Mouse (Mus musculus): ENCODE measurements around the gene Lrrc7. TPM values are rescaled to one million over a fixed set of nuclear protein-coding genes. Genes with fewer than 3 reads are reported as not detected.

Gene Lrrc7
- polyA plus RNA-seq (2021; fragmentation: Nextera tagmentation) = 23.1 and 31.0 TPM in 2 replicates
- long read RNA-seq, experiment 1, full-length matches to known transcripts = 2 of 37 reads
- long read RNA-seq, experiment 1, partial matches to known transcripts = 12 of 37 reads
- long read RNA-seq, experiment 1, other reads (novel, unspliced or antisense) = 23 of 37 reads
- long read RNA-seq, experiment 2, full-length matches to known transcripts = 8 of 73 reads
- long read RNA-seq, experiment 2, partial matches to known transcripts = 26 of 73 reads
- long read RNA-seq, experiment 2, other reads (novel, unspliced or antisense) = 39 of 73 reads

DNA sequence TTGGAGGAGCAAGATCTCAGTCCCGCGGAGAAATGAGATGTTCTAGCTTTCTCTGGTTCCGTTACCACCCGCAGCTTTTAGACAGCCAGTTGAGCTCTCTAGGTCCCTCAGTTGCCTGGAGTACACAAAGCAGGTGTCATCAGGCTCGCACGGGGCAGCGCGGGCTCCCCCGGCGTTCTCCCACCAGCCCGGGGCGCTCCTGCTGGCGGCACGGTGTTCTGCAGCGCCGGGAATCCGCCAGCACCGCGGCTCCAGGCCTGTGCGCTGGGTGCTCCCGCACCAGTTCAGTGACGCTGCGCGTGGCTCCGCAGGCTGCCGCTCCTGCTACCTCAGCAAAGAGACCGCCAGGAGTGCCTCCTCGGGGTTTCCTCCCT lies at the start of gene Lrrc7:
TSS of gene Lrrc7 (minus strand) at position 235 of the 374 bp plus-strand sequence.

DNA sequence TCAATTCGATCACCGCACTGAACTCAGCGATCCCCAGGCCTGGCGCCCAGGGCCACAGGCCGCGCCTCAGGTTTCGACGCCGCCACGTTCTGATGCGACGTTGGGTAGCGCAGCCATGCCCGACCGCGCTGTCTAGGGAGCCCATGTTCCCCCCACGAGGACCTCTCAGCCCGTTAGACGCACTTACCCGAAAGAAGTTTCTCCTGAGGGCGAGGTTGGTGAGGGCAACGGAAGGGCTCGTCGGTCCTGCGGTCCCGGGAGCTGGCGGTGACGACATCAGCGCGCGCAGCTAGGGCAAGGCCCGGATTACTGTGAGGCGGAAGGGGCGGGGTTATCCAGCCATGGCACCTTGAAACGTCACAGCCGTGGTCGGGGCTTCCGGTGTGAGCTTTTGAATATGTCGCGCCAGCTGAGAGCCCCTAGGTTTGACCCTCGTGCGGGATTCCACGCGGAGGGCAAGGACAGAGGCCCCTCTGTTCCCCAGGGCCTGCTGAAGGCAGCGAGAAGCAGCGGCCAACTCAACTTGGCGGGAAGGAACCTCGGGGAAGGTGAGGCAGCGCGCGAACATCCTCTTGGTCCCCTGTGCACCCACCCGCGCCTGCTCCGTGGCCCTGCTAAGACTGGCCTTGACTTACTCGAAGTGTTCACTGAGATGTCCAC lies 525.6 kb downstream of the Lrrc7 start, which contains the start of the genes Srsf11 and Lrrc40:
TSS of gene Srsf11 (minus strand) at position 311 of the 660 bp plus-strand sequence.
TSS of gene Lrrc40 (plus strand) at position 334 of the 660 bp plus-strand sequence.

